Mouse (Mus musculus): ENCODE data around the gene Plpp1. TPM values are rescaled to one million over a fixed set of nuclear protein-coding genes. Genes with fewer than 3 reads are reported as not detected.

Gene Plpp1
- total and polyA plus RNA-seq, 3 experiments, result 0.12 to 0.15 TPM; not detected in 1

DNA sequence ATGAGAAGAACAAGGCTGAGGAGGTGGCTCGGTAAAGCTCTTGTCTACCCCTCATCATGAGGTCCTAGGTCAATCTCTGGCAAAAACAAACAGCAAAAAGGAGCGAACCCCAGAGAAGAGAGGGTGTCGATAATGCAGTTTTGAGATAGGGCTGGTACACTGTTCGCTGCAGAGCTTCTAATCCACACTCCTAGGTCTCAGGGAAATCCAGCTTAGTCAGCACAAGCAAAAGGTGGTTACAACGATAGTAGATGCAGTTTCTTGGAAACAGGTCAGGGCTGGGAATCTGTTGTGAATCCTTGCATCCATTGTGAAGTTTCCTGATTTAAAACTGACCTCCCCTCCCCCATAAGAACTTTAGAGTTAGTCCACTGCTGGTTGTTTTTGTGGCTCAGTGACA, 9.8 kb upstream of the Plpp1 start:
- H3K9ac ChIP-seq (ENCODE audit: control insufficient read depth, low read depth, low read length, poor library complexity, severe bottlenecking), result no peak overlapping the region
- no peak overlapping the region for H3K27ac ChIP-seq (ENCODE audit: control insufficient read depth, low read depth, low read length)
- no peak overlapping the region for H3K4me3 ChIP-seq (ENCODE audit: control insufficient read depth in 1 of 2, insufficient read depth in 1 of 2, low read depth in 2 of 2, low read length in 2 of 2)
- H3K36me3 ChIP-seq (ENCODE audit: control insufficient read depth in 1 of 2, insufficient read depth in 2 of 2, low read length in 2 of 2), result no peaks in the 10 kb centered on the region
- H3K79me2 ChIP-seq (ENCODE audit: control insufficient read depth, insufficient read depth, low read length, poor library complexity), result no peaks in the 10 kb centered on the region
- H3K9me3 ChIP-seq (replicated peaks; ENCODE audit: insufficient read depth, low read length), result no peaks in the 10 kb centered on the region
- H3K27me3 ChIP-seq (ENCODE audit: control insufficient read depth in 1 of 2, insufficient read depth in 2 of 2, low read length in 2 of 2), result no peaks in the 10 kb centered on the region
- TF ChIP-seq EP300 (IDR thresholded peaks at IDR 0.05; ENCODE audit: low read depth in 1 of 2, low read length in 2 of 2) (no peak), GATA1 (IDR thresholded peaks at IDR 0.05; ENCODE audit: low read depth, low read length) (no peak), ZC3H11A (IDR thresholded peaks at IDR 0.05; ENCODE audit: low read depth, low read length) (no peak), ETS1 (IDR thresholded peaks at IDR 0.05; ENCODE audit: low read depth, low read length) (no peak)
- no peak for DNase-seq (ENCODE audit: low read depth, low spot score)
- no peaks in the 10 kb centered on the region for H3K4me1 ChIP-seq (ENCODE audit: control insufficient read depth in 1 of 2, insufficient read depth in 2 of 2, low read length in 2 of 2)

DNA sequence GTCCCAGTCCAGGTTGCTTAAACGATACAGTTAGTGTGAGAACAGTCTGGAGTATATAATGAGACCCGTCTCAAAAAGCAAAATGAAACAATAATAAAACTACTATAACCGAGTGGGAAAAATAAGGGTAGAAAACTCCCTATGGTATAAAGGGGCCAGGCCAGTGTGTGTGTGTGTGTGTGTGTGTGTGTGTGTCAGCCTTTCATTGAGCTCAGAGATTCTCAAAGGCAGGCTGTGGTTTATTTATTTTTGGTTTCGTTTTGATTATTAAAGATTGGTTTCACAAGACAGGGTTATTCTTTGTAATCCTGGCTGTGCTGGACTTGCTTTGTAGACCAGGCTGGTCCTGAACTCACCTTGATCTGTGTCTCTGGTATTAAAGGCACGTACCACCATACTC, 8.7 kb upstream of the Plpp1 start:
- H3K79me2 ChIP-seq (ENCODE audit: control insufficient read depth, insufficient read depth, low read length, poor library complexity), result no peaks in the 10 kb centered on the region
- no peaks in the 10 kb centered on the region for H3K9me3 ChIP-seq (replicated peaks; ENCODE audit: insufficient read depth, low read length)
- no peak overlapping the region for H3K27ac ChIP-seq (ENCODE audit: control insufficient read depth, low read depth, low read length)
- no peak overlapping the region for H3K4me3 ChIP-seq (ENCODE audit: control insufficient read depth in 1 of 2, insufficient read depth in 1 of 2, low read depth in 2 of 2, low read length in 2 of 2)
- no peak overlapping the region for H3K9ac ChIP-seq (ENCODE audit: control insufficient read depth, low read depth, low read length, poor library complexity, severe bottlenecking)
- no peak for DNase-seq (ENCODE audit: low read depth, low spot score)
- H3K27me3 ChIP-seq (ENCODE audit: control insufficient read depth in 1 of 2, insufficient read depth in 2 of 2, low read length in 2 of 2), result no peaks in the 10 kb centered on the region
- TF ChIP-seq SIN3A (IDR thresholded peaks at IDR 0.05; ENCODE audit: low read length) (no peak), E2F4 (IDR thresholded peaks at IDR 0.05; ENCODE audit: borderline replicate concordance, low read depth, low read length) (no peak), MAFK (IDR thresholded peaks at IDR 0.05; ENCODE audit: borderline replicate concordance, low read depth, low read length) (no peak), ZC3H11A (IDR thresholded peaks at IDR 0.05; ENCODE audit: low read depth, low read length) (no peak), TCF12 (IDR thresholded peaks at IDR 0.05; ENCODE audit: low read depth, low read length) (no peak), KAT2A (conservative IDR thresholded peaks at IDR 0.05; ENCODE audit: low read depth, low read length) (no peak), GATA1 (IDR thresholded peaks at IDR 0.05; ENCODE audit: low read depth, low read length) (no peak), JUND (IDR thresholded peaks at IDR 0.05; ENCODE audit: low read depth, low read length) (no peak), RCOR1 (IDR thresholded peaks at IDR 0.05; ENCODE audit: low read depth, low read length) (no peak), USF2 (IDR thresholded peaks at IDR 0.05; ENCODE audit: borderline replicate concordance in 1 of 2, insufficient read depth in 1 of 2, low read depth in 1 of 2, low read length in 2 of 2) (no peak), MYC (IDR thresholded peaks at IDR 0.05; ENCODE audit: low read depth, low read length) (no peak), ELF1 (IDR thresholded peaks at IDR 0.05; ENCODE audit: low read depth, low read length) (no peak), MAX (IDR thresholded peaks at IDR 0.05; ENCODE audit: low read length) (no peak), ZKSCAN1 (IDR thresholded peaks at IDR 0.05; ENCODE audit: low read depth, low read length) (no peak), UBTF (IDR thresholded peaks at IDR 0.05; ENCODE audit: borderline replicate concordance, insufficient read depth, low read depth, low read length) (no peak), USF1 (IDR thresholded peaks at IDR 0.05; ENCODE audit: low read depth, low read length) (no peak), SMC3 (IDR thresholded peaks at IDR 0.05; ENCODE audit: low read depth, low read length) (no peak), ZNF384 (IDR thresholded peaks at IDR 0.05; ENCODE audit: low read depth, low read length) (no peak), POLR2AphosphoS2 (IDR thresholded peaks at IDR 0.05; ENCODE audit: low read length) (no peak)
- no peaks in the 10 kb centered on the region for H3K4me1 ChIP-seq (ENCODE audit: control insufficient read depth in 1 of 2, insufficient read depth in 2 of 2, low read length in 2 of 2)
- H3K36me3 ChIP-seq (ENCODE audit: control insufficient read depth in 1 of 2, insufficient read depth in 2 of 2, low read length in 2 of 2), result no peaks in the 10 kb centered on the region

All from MEL (cell line).